Mouse (Mus musculus) midbrain, embryonic 15.5 days (tissue): Measurements from ENCODE around the gene Mtmr3. TPM values are rescaled to one million over a fixed set of nuclear protein-coding genes. Genes with fewer than 3 reads are reported as not detected.

ENCODE experiments used
- ATAC-seq: fragments of 200-750 bp; cut with Nextera tagmentation; replicated peaks from 2 replicates; pipeline ENCODE4 v1.8.0; 2017; ENCODE audit warnings: moderate TSS enrichment
- H3K27ac ChIP-seq: fragments of 300-500 bp; sonication (generic); 2 replicates; pipeline ENCODE4 v1.5.1; 2015; ENCODE audit warnings: mild to moderate bottlenecking, inconsistent platforms
- H3K27me3 ChIP-seq: fragments of 300-500 bp; sonication (generic); replicated peaks from 2 replicates; pipeline ENCODE4 v1.6.1; 2015; ENCODE audit warnings: inconsistent platforms
- H3K36me3 ChIP-seq: fragments of 300-500 bp; sonication (generic); replicated peaks from 2 replicates; pipeline ENCODE4 v1.6.1; 2015; ENCODE audit warnings: inconsistent platforms
- H3K4me1 ChIP-seq: fragments of 300-500 bp; sonication (generic); 2 replicates; pipeline ENCODE4 v1.6.1; 2015; ENCODE audit warnings: inconsistent platforms
- H3K4me2 ChIP-seq: fragments of 300-500 bp; sonication (generic); 2 replicates; pipeline ENCODE4 v1.6.1; 2015; ENCODE audit warnings: inconsistent platforms, mild to moderate bottlenecking, moderate library complexity
- H3K4me3 ChIP-seq: fragments of 300-500 bp; sonication (generic); 2 replicates; pipeline ENCODE4 v1.5.1; 2015; ENCODE audit warnings: mild to moderate bottlenecking, inconsistent platforms
- H3K9ac ChIP-seq: fragments of 300-500 bp; sonication (generic); 2 replicates; pipeline ENCODE4 v1.6.1; 2015; ENCODE audit warnings: mild to moderate bottlenecking, inconsistent platforms
- H3K9me3 ChIP-seq: fragments of 300-500 bp; sonication (generic); 2 replicates; pipeline ENCODE4 v1.6.1; 2016; ENCODE audit warnings: inconsistent platforms
- WGBS: fragments of 180-500 bp; shearing (Covaris S2); methylation state at CpG from one replicate; pipeline ENCODE4 v1.1.7; 2015; ENCODE audit warnings: mixed read lengths; 5-methylcytosine and 5-hydroxymethylcytosine counted together
- polyA plus RNA-seq: library from polyadenylated mRNA; unstranded; fragments of >200 nt; fragmentation: Nextera tagmentation; extraction: Ambion mirVana; gene quantifications from 2 replicates; pipeline ENCODE4 v1.2.1, GENCODE M21; 2015

Gene Mtmr3
- polyA plus RNA-seq, 1 experiment from 2014 or later = 42.1 TPM

DNA sequence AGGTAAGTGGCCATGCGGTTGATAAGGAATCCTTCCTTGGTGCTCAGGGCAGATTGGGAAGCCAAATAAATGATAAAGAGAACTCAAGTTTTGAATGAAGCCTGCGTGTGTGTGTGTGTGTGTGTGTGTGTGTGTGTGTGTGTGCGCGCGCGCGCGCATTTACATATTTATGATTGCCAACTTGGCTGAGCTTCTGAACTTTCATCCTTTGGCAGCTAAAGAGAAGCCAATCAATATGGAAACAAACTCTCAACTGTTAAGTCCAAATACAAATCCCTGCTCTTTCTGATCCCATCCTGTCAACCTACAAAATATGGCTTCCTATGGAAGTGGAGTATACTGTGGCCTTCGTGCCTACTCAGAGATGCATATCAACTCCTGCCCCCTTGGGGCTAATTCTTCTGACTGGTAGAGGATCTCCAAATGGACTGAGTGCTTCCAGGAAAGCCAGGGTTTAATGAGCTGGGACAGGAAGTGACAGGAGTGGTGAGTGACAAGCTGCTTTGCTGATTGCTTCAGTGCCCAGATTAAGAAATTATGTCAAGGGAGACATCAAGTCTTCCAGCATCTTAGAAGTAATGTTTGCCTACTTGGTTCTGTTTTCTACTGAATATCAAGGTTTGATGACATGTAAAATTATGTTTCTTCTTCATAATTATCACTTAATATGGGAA lies 148.3 kb downstream of the Mtmr3 start:
- 93% methylated on average over 9 of the region's 9 CpGs for WGBS
- H3K4me3 ChIP-seq = no peak overlapping the region
- no peak for ATAC-seq
- H3K9ac ChIP-seq = no peak overlapping the region
- H3K27me3 ChIP-seq = no peaks in the 10 kb centered on the region
- no peak overlapping the region for H3K4me2 ChIP-seq
- no peaks in the 10 kb centered on the region for H3K4me1 ChIP-seq
- H3K36me3 ChIP-seq = no peaks in the 10 kb centered on the region
- no peak overlapping the region for H3K27ac ChIP-seq
- no peaks in the 10 kb centered on the region for H3K9me3 ChIP-seq

DNA sequence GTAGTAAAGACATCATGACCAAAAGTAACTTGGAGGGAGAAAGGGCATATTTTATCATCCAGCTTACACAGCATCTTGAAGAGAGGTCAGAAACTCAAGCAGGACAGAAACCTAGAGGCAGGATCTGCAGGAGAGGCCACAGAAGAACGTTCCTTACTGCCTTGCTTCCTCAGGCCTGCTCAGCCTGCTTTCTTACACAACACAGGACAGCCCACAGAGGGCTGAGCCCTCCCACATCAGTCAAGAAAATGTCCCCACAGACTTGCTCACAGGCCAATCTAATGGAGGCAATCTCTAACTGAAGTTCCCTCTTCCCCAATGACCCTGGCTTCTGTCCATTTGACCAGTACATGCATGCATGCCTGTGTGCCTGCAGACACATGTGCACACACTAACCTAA lies 152.4 kb downstream of the Mtmr3 start:
- no peak overlapping the region for H3K4me2 ChIP-seq
- H3K4me3 ChIP-seq = no peak overlapping the region
- no peak for ATAC-seq
- WGBS = 43% methylated on average over 1 of the region's 1 CpGs
- no peaks in the 10 kb centered on the region for H3K9me3 ChIP-seq
- no peaks in the 10 kb centered on the region for H3K27me3 ChIP-seq
- no peak overlapping the region for H3K9ac ChIP-seq
- H3K36me3 ChIP-seq = no peaks in the 10 kb centered on the region
- no peaks in the 10 kb centered on the region for H3K4me1 ChIP-seq
- no peak overlapping the region for H3K27ac ChIP-seq

DNA sequence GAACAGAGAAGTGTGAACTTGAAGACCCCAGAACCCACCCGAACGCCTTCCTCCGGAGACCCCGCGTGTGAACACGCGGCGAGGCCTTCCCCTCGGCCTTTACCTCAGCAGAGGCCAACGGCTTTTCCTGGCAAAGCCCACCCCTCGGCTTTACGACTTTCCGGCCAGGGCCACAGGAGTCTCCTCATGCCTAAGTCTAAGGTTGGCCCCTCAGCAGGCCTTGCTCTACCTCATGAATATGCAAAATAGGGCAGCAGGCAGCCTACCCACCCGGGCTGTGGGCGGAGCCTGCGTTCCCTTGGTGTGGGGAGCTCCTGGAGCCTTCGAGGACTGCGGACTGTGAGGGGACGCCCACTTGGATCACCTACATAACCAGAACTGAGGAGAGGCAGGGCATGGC lies 153.7 kb downstream of the Mtmr3 start, which contains the start of gene Hormad2:
Gene Hormad2, minus strand, starts transcription at position 128 of the 400 bp plus-strand sequence.
- Histone ChIP-seq H3K27me3 (no peaks in the 10 kb centered on the region), H3K4me1 (no peaks in the 10 kb centered on the region), H3K9me3 (no peaks in the 10 kb centered on the region), H3K4me2 (no peak within 1 kb of the TSS), H3K4me3 (no peak within 1 kb of the TSS), H3K27ac (no peak within 1 kb of the TSS), H3K9ac (no peak within 1 kb of the TSS), H3K36me3 (no peaks in the 10 kb centered on the region)
- ATAC-seq = no peak
- WGBS = 57% methylated on average over 19 of the region's 19 CpGs

DNA sequence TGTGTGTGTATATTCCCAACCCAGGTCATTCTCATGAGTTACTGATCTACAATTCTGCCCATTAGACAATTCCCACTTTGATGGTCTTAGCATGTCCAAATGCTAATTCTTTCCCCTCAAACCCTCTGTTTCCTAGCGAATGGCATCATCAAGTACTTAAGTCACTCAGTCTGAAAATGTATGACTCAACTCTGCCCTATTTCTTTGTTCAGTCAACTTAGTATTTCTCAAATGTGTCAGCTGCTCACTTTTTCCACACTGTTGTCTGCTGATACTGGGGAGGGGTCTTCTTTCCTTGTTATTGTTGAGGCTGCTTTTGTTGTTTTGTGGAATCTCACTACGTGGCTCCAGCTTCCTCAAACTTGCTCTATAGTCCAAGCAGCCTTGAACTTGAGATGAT lies 156.5 kb downstream of the Mtmr3 start:
- Histone ChIP-seq H3K36me3 (no peaks in the 10 kb centered on the region), H3K4me2 (no peak overlapping the region), H3K4me1 (no peaks in the 10 kb centered on the region), H3K27me3 (no peaks in the 10 kb centered on the region), H3K27ac (no peak overlapping the region), H3K9ac (no peak overlapping the region), H3K9me3 (no peaks in the 10 kb centered on the region), H3K4me3 (no peak overlapping the region)
- WGBS = 67% methylated on average over 2 of the region's 2 CpGs
- ATAC-seq = no peak

DNA sequence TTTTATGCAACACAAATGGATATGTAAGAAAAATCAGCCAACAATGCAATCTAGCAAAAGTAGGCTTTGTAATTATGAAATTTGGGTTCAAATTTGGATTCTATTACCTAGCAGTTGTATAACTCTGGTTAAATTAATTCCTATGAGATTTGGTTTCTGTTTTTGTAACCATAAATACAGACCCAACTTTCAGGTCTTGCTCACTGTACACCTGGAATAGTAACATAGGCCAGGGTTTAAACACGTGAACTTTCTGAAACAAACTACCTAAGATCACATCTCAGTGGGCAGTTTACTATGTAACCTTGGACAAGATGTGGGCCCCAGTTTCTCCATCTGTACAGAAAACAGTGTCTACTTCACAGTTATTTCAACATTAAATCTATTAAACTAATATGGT lies 157.3 kb downstream of the Mtmr3 start:
- H3K4me2 ChIP-seq = no peak overlapping the region
- H3K4me3 ChIP-seq = no peak overlapping the region
- ATAC-seq = no peak
- no peak overlapping the region for H3K27ac ChIP-seq
- no peaks in the 10 kb centered on the region for H3K36me3 ChIP-seq
- H3K9ac ChIP-seq = no peak overlapping the region
- H3K4me1 ChIP-seq = no peaks in the 10 kb centered on the region
- H3K27me3 ChIP-seq = no peaks in the 10 kb centered on the region
- 100% methylated on average over 1 of the region's 1 CpGs for WGBS
- H3K9me3 ChIP-seq = no peaks in the 10 kb centered on the region

DNA sequence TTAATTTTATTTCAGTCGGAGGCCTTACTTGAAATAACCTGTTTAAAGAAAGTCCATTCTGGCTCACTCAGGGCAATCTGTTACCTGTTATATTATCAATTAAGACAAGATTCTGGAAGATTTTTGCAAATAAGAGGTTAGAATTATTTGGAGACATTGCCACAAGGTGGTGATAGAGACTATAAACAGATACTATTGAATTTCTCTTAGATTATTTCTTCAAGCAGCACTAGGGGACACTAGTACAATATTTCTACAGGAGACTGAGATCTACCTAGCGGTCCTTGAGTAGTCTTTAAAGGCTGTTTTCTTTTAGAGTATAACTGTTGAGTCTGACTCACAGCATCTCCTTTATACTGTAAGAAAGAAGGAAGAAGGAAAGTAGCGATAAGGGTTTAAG lies 158.0 kb downstream of the Mtmr3 start:
- Histone ChIP-seq H3K4me3 (no peak overlapping the region), H3K4me1 (no peaks in the 10 kb centered on the region), H3K27me3 (no peaks in the 10 kb centered on the region), H3K9me3 (no peaks in the 10 kb centered on the region), H3K36me3 (no peaks in the 10 kb centered on the region), H3K27ac (no peak overlapping the region), H3K4me2 (no peak overlapping the region), H3K9ac (no peak overlapping the region)
- ATAC-seq = no peak
- 74% methylated on average over 3 of the region's 3 CpGs for WGBS

DNA sequence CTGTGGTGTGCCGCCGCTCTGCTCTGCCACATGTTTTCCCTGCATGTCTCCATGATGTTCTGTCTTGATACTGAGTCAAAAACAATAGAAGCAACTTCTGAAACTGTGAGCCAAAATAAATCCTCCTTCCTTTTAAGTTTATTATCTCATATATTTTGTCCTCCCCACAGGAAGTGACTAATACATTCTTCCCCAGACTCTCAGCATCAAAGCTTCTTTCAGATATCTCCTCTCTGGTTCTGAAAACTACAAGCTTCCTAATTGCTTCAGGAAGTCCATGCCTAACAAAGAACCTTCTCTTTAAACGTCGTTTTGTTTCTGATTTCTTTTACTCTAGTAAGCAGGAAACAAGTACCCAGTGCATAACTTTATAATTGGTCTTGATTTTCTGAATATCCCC lies 160.2 kb downstream of the Mtmr3 start:
- H3K9me3 ChIP-seq = no peaks in the 10 kb centered on the region
- H3K27ac ChIP-seq = no peak overlapping the region
- H3K4me2 ChIP-seq = no peak overlapping the region
- no peaks in the 10 kb centered on the region for H3K27me3 ChIP-seq
- 79% methylated on average over 4 of the region's 4 CpGs for WGBS
- no peaks in the 10 kb centered on the region for H3K36me3 ChIP-seq
- no peaks in the 10 kb centered on the region for H3K4me1 ChIP-seq
- H3K9ac ChIP-seq = no peak overlapping the region
- no peak overlapping the region for H3K4me3 ChIP-seq
- no peak for ATAC-seq

Other genes starting within 250 kb of the Mtmr3 start
- gene Hormad2, start 153.8 kb downstream of the Mtmr3 start, polyA plus RNA-seq = not detected in 2 replicates
- gene Gm11032, start 25.2 kb upstream of the Mtmr3 start, polyA plus RNA-seq = not detected in 2 replicates
- gene Ascc2, start 42.9 kb upstream of the Mtmr3 start, polyA plus RNA-seq = 23.1 and 24.4 TPM in 2 replicates
- gene Uqcr10, start 109.5 kb upstream of the Mtmr3 start, polyA plus RNA-seq = 556 and 560 TPM in 2 replicates
- gene Zmat5, start 109.8 kb upstream of the Mtmr3 start, polyA plus RNA-seq = 57.0 and 59.1 TPM in 2 replicates
- gene Cabp7, start 151.9 kb upstream of the Mtmr3 start, polyA plus RNA-seq = 1.8 and 2.2 TPM in 2 replicates